Mouse (Mus musculus): ENCODE measurements around the gene Pcgf2.
"Not testable (repeated sequence)": the region's sequence is repeated elsewhere in the genome, so short reads cannot be mapped to it uniquely, and the experiment has no call there.

Gene Pcgf2

DNA sequence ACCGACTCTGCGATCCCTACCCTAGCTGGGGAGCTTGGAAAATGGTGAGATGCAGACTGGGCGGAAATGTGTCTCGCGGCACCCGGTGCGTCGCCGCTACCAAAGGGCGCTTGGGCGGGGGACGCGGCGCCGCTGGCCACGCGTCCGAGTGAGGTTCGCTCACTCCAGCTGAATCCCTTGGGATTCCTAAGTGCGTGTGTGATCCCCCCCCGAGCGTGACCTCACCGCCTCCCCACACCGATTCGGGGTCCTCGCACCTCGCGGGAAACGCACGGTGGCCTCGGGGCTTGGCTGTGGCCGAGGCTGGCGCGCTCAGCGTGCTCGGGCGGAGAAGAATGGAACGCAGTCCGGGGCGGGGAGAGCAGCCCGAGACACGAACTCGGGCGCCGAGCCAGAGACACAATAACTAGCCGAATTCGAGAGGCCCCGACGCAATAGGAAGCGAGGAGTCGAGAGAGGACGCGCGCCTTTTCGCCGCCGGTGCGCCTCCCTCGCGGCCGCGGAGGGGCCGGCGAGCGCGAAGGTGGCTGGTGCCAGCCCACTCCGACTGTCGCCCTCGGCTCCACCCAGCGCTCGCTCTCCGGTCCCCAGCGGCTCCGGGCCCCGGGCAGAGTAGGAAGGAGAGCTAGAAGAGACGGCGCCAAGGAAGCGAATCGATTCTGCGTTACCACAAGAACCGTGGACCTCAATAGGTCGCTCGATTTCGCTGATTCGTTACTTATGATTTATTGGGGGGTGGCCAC lies at the start of gene Pcgf2:
TSS of gene Pcgf2 (minus strand) at position 495 of the 743 bp plus-strand sequence.
- DNase-seq: peak; percentile 35 to 64

- DNase-seq: no peak
These were observed 48.2 kb upstream of the Pcgf2 start for GRCm38 (mm10) chr11:97748496-97748895.

- DNase-seq: no peak
These were observed 47.5 kb upstream of the Pcgf2 start for GRCm38 (mm10) chr11:97747773-97748172.

- DNase-seq: no peak
These were observed 45.0 kb upstream of the Pcgf2 start for GRCm38 (mm10) chr11:97745331-97745721.

GRCm38 (mm10) chr11:97744718-97745330 lies 44.5 kb upstream of the Pcgf2 start:
- DNase-seq: peak; percentile 97 to 99

GRCm38 (mm10) chr11:97744063-97744717 lies 43.9 kb upstream of the Pcgf2 start, which contains the start of gene Pip4k2b:
Pip4k2b (minus strand) TSS chr11:97744704.
- peak; percentile 59 to 63 for DNase-seq

DNA sequence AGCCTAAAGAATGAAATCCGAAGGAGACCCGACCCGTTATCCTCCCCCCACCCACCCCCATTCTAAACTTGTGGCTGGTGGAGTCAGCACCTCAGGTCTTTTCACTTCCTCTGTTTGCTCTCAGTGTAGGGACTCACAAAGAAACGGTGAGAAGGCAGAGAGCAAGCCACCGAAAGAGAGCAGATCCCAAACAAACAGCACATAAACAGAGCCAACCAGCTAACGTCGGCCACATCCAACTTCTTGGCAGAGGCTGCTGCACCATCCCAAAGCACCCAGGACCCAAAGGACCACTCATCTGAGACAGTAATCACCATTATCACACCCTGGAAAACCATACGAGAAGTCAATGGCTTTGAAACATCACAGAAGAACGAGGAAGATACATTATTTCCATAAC lies 43.1 kb upstream of the Pcgf2 start:
- DNase-seq: peak in 1 of 2 experiments; percentile 28

GRCm38 (mm10) chr11:97742591-97742990 lies 42.3 kb upstream of the Pcgf2 start:
- no peak for DNase-seq

DNA sequence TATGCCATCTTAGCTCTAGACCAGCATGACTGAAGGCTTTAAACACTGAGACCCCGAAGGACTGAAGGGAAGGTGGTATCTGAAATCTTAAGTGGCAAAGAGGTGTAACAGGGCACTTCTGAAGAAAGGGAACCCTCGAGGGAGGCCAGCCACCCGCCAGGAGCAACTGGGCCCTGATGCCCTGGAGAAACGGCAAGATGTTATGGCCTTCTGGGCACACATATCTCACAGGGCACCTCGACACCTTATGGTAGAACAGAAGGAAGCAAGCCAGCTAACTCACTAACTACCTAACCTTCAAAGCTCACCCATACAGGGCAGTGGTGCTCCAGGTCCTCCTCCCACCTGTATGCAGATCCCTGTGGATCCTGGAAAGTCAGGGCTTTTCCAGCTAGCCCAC lies 41.9 kb upstream of the Pcgf2 start:
- no peak for DNase-seq

- no peak for DNase-seq
These were observed 39.9 kb upstream of the Pcgf2 start for GRCm38 (mm10) chr11:97740190-97740589.

- DNase-seq: no peak
These were observed 38.9 kb upstream of the Pcgf2 start for GRCm38 (mm10) chr11:97739155-97739554.

GRCm38 (mm10) chr11:97738703-97739102 lies 38.4 kb upstream of the Pcgf2 start:
- DNase-seq: no peak

DNA sequence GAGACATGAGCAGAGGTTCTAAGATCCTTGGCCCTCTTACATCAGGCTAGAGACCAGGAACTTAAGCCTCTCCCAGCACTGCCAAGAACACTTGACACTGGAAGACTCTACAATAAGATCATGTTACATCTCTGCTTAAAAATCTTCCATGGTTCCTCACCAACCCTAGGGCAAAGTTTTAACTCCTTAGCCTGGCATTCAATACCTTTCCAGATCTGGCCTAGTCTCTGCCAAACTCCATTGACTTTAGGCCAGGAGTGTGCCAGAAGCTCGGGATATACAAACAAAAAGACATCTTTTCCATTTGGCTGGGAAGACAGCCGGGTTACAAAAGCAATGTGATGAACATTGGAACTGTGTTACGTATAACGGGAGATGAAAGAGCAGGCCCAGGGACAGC lies 37.3 kb upstream of the Pcgf2 start:
- DNase-seq: no peak

DNA sequence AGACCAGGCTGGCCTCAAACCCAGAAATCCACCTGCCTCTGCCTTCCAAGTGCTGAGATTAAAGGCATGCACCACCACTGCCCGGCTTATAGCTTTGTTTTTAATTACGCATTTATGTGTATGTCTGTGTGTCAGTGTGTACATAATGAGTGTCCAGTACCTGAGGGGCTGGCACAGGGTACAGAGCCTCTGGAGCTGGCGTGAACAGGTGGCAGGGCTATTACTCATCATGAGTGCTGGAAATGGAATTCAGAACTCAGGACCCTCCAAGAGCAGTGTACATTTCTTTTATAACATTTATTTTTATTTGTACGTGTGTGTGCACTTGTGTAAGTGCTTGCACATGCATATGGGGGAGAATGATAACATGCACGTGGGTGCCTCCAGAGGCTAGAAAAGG lies 36.3 kb upstream of the Pcgf2 start:
- no peak for DNase-seq

- DNase-seq: not testable (repeated sequence)
These were observed 34.5 kb upstream of the Pcgf2 start for GRCm38 (mm10) chr11:97734810-97735209.

GRCm38 (mm10) chr11:97733689-97734088 lies 33.4 kb upstream of the Pcgf2 start:
- DNase-seq: no peak

DNA sequence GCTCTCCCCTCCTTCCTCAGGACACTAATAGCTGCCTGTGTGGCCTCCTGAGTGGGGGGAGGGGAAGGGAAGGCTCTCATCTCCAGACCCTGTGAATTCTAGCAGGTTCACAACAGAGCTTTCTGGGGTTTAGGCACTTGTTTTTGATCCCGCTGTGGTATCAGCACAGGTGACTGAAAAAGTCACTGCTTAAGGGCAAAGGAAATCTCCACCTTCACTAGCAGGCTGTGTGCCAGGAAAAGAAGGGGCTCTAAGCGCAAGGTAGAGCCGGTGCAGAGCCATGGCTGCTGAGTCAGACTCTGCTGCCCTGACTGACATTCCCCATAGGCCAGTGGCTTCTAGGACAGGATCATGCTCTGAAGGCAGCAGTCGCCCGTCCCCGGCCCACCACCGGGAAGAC lies 28.4 kb upstream of the Pcgf2 start:
- no peak for DNase-seq

DNA sequence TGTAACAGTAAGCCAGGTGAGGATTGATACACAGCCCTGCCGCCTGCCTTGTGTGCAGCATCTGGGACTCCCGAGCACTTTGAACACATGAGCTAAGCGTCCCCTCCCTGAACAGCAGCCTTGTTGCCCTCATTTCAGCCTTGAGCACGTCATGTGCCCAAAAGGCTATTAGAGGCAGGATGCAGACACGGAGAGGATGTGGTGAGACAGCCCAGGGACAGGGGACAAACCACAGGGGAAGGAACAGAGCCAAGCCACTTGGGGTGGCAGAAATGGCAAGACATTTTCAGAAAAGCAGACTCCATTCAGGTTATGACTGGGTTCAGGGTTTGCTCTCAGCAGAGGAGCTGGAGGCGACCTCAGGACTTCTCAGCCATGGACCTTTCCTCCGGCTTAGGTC lies 28.0 kb upstream of the Pcgf2 start:
- DNase-seq: peak in 1 of 2 experiments; percentile 23

DNA sequence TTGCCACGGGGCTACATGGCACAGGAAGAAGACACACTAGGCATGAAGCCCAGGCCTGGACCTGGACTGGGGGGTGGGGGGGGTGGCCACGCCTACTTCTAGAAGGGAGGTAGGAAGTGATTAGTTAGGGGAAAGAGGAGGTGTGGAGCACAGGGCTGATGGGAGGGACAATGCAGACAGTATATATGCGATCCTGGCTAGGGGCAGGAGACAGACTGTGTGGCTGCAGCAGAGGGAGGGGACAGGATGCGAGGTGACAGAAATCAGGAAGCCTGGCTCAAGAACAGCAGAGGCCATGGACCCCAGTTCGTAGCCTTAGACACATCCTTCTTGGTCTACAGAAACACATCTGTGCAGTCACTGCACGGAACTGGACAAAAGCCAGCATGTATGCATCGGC lies 23.4 kb upstream of the Pcgf2 start:
- no peak for DNase-seq

DNA sequence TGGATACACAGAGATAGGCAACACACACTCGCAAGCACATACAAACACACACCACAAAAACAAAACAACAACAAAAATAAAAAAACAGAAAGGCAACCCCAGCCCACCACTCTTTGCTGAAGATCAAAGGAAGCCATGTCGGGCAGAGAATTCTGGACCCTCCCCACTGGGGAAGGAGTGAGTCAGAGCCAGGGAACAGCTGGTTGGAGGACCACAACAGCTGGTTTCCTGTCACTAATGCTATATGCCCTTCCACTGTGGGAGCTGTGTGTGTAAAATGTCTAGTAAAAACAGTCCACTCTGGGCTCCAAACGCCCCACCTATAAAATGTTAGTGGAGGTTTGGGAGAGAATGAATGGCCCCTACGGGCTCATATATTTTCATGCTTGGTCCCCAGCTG lies 21.0 kb upstream of the Pcgf2 start:
- DNase-seq: no peak

- DNase-seq: no peak
These were observed 18.7 kb upstream of the Pcgf2 start for GRCm38 (mm10) chr11:97719041-97719440.

GRCm38 (mm10) chr11:97718281-97718860 lies 18.1 kb upstream of the Pcgf2 start:
- DNase-seq: peak; percentile 39 to 41
